Mouse (Mus musculus) CD4-positive, CD25-positive, alpha-beta regulatory T cell, adult 2 months (primary cell): ENCODE data around the gene Jpt2.
A peak's percentile ranks its signal among the peaks of the same experiment; 100 is the strongest.

Source experiments
- DNase-seq: peaks from one replicate; pipeline ENCODE4 v3.0.0-alpha.2; 2012; ENCODE audit warnings: low read depth, low spot score

The Jpt2 gene

DNA sequence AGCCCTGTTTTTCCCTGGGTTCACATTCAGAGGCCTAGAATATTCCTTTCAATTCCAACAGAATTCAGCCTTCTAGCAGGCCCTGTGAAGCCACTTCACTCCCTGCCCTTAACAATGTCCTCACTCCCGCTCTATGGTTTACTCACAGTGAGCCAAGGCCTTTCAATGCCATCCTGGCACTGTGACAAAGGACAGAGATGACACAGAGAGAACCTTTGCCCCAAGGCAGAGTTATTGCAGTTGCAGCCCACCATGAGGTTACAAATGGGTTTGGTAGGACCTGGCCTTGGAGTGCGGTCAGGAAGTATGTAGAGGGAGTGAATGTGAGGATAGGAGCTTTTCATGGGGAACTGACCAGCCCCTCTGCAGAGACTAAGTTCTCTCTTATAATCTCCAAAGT is 52.9 kb downstream of the Jpt2 start:
- no peak for DNase-seq

DNA sequence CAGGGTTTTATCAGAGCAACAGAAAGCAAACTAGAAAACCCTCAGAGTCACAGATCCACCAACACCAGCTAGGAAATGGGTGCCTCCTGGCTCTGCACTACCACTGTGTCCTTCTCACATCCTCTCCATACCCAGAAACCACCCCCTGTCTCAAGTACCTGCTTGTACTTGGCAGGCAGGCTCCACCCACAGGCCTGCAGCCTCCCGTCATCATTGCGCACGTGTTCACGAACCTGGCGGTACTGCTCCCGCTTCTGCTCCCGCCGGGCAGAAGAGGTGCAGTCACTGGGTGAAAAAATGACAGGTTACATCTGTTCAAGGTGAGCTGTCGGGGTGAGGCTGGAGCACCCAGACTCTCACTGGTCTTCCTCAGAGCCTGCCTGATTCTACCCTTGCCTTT is 56.7 kb downstream of the Jpt2 start:
- DNase-seq, result no peak

DNA sequence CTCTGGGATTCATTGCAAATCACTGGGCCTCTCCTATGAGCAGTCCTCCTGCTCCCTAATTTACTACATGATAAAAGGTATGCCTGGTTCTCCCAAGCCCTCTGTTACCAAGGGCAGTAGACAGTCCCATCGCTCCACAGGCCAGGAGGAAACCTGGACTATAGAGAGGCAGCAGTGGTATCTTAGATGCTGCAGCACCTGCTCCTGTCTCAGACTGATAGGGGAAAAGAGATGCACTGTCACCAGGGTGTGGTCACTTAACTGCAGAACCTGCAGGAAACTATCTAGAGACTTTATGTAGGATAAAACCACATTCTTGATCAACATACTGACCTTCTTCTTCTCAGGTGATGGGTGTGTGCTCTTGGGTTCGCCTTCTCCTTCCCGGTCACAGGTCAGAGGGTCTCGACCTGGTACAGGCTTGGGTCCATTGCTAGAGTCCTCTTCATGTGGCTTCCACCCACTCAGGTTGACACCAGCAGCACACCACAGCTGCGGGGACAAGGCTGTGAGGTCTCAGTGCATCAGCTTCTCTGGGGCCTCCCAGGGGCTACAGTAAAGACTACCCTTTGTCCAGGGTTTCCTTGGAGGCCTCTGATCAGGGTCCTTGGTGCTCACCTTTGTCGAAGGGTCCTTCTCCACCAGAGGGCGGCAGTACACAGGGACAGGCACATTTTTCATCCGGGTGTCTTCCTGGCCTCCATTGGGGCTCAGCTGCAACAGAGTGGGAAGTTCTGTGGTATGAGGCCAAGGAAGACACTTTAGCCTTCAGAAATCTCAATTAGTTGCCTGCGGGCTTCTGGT is 57.6 kb downstream of the Jpt2 start:
- DNase-seq, result peak; percentile 33

DNA sequence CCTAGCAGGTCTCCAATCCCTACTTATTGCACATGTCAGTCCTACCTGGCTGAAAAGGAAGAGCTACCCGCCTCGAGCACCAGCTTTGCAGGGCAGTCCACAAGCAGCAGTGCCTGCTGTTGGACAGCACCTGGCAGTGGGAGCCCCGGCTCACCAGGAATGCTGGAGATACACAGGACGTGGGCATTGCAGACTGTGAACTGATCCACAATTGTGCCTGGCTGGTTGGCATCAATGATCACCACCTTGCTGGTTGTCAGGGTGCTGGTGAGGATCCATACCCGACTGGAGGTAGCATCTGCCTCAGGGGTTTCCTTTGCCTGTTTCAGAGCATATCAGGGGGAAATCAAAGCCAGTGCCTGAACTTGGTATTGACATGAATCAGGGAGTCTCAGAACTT is 58.4 kb downstream of the Jpt2 start:
- no peak for DNase-seq

DNA sequence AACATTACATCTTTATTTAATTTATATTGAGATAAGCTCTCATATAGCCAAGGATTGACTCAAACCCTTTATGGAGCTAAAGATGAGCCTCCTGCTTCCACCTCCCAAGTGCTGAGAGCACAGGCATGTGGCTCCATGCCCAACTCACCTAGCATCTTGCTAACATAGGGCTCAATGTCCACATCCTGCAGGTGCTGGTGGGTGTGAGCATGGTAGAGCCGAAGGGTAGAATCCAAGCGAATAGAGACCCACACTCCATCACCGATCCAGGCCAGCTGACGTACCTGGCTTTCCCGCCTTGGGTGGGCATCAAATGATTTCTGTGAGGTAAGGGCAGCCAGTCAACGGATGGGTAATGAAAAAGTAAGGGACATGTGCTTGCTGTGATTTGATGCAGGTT is 60.5 kb downstream of the Jpt2 start:
- no peak for DNase-seq

DNA sequence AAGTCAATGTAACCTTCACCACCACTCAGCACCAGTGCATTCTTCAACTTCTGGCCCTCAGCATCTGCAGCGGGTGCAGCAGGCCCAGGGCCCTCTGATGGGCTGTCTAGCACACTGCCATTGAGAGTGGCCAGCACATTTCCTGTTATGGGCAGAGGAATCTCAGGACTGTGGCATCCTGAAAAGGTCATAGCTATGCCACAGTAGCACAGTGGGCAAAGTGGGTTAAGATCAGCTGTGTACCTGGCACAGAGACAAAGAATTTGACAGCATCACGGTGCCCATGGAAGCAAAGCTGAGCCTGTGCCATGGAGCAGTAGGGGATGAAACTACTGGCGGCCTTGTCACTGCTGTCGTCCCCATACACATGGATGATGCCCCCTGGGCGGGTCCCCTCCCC is 61.3 kb downstream of the Jpt2 start:
- DNase-seq, result no peak

DNA sequence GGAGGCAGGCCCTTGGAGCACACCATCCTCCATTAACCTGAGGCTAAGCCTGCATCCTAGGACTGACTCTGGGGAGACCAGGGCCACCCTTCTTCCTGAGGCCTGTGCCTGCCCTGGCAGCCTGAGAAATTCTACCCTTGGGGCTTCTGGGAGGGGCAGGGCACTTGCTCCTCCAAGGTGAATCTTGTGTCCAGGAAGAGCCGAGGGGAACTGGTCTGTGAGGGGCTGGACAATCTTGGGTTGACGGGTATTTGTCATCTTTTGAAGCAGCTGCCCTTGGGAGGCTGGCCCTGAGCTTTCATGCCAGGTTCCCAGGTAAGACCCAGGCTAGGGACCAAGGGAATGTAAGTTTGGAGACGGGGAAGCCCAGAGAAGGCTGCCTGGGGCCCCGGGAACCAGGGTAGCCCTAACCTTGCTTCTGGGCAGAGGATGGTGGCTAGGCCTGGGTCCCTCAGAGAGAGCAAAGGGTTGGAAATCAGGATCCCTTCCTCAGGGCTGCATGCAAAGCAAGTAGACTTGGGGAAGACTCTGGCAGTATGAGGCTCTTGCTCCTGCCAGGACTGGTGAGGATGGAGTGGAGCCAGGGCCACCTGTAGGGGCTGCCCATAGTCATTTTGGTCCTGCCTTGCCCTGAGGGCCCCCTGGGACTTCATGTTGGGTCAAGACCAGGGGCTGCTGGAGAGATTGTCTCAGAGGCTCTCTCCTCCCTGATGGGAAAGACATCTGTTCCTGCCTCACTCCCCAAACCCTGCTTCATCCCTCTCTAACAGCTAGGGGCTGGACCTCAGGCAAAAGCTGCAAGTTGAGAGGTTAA is 62.2 kb downstream of the Jpt2 start:
- DNase-seq, result no peak

DNA sequence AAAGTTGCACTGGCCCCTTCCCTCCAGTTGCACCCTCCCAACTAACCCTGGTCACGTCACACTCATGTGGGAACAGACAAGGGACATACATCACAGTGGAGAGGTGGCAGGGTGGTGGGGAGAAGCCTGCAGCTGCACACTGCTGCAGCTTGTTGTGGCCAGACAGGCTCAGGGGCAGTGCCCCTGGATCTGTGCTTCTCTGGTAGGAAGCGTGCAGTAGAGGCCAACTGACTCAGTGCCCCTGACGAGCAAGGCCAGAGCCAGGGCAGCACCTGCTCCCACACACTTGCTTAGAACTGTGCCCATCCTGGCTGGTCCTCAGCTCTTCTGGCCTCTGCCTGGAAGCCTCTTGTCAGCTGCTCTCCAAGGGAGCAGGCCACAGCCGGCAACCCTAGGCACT is 62.9 kb downstream of the Jpt2 start:
- DNase-seq, result no peak

DNA sequence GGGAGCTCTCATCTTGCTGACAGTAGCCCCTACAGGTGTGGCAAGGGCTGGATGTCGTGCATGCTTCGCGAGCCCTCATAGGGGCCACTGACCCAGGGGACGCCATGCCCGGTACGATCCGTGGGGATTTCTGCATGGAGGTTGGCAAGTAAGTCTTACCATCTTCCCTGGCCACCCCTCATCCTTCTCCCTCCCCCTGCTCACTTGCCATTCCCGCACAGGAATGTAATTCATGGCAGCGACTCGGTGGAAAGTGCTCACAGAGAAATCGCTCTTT is 63.6 kb downstream of the Jpt2 start:
- no peak for DNase-seq

DNA sequence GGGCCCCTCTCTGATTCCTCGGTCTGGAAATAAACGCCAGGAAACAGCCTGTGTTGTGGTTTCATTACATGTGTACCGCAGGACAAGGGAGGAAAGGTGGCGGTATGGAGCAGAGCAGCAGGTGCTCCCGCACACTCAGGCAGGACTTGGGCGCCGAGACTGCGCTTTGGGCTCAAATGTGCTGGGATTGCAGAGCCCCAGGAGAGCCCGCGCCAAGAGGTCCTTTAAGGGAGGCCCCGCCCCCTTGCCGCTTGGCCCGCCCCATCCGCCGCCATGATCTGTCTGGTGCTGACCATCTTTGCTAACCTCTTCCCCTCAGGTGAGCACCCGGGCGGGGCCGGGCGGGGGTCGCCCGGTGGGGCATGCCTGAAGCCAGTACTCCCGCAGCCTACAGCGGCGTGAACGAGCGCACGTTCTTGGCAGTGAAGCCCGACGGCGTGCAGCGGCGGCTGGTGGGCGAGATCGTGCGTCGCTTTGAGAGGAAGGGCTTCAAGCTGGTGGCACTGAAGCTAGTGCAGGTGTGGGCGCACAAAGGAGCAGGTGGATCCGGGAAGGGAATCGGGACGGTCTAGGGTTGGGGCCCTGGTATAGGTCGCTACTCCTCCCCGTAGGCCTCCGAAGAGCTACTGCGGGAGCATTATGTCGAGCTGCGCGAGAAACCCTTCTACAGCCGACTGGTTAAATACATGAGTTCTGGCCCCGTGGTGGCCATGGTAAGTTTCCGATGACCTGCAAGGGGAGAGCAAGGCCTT is 64.1 kb downstream of the Jpt2 start, which contains the start of gene Nme3:
Gene Nme3, plus strand, starts transcription at position 260 of the 752 bp plus-strand sequence.
- peak; percentile 80 for DNase-seq

DNA sequence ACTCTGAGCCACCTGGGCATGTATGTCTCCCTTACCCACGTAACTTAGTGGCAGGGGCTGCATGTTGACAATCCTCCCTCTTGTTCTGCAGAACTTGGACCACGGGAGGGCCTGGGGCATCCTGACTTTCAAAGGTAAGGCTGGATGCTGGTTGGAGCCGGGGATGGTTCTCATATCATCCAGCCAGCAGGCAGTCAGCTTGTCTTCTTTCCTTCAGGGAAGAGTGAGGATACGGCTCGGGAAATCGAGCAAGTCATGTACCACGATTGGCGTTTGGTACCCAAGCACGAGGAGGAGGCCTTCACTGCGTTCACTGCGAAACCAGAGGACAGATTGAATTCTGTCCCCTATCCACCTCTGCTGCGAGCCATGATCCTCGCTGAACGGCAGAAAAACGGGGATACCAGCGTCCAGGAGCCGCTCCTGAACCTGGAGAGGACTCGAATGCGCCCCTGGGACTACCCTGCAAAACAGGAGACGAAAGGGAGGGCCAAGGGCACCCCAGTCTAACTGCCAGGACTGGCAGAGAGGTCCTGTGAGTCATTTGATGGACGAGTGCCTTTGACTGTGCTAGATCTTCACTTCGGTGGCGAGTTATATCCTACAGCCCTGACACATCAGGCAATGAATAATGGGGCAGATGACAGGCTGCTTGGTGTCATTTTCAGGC is 64.8 kb downstream of the Jpt2 start:
- no peak for DNase-seq

DNA sequence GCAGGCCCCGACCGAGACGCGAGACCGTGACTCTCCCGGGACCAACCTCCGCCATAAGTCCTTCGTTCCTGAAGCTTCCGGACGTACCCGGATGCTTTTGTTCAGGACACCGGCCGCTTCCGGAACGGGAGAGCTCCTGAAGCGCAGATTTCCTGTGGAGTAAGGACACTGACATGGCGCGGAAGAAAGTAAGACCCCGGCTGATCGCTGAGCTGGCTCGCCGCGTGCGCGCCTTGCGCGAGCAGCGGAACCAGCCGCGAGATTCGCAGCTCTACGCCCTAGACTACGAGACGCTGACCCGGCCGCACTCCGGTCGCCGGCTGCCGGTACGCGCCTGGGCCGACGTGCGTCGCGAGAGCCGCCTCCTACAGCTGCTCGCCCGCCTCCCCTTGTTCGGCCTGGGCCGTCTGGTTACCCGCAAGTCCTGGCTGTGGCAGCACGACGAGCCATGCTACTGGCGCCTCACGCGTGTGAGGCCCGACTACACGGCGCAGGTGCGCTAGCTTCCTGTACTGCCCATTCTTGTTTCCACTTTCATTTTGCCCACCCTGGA is 65.4 kb downstream of the Jpt2 start, which contains the start of the genes Eme2 and Mrps34:
Gene Eme2, minus strand, starts transcription at position 93 of the 553 bp plus-strand sequence.
Gene Mrps34, plus strand, starts transcription at position 122 of the 553 bp plus-strand sequence.
- peak; percentile 85 for DNase-seq

DNA sequence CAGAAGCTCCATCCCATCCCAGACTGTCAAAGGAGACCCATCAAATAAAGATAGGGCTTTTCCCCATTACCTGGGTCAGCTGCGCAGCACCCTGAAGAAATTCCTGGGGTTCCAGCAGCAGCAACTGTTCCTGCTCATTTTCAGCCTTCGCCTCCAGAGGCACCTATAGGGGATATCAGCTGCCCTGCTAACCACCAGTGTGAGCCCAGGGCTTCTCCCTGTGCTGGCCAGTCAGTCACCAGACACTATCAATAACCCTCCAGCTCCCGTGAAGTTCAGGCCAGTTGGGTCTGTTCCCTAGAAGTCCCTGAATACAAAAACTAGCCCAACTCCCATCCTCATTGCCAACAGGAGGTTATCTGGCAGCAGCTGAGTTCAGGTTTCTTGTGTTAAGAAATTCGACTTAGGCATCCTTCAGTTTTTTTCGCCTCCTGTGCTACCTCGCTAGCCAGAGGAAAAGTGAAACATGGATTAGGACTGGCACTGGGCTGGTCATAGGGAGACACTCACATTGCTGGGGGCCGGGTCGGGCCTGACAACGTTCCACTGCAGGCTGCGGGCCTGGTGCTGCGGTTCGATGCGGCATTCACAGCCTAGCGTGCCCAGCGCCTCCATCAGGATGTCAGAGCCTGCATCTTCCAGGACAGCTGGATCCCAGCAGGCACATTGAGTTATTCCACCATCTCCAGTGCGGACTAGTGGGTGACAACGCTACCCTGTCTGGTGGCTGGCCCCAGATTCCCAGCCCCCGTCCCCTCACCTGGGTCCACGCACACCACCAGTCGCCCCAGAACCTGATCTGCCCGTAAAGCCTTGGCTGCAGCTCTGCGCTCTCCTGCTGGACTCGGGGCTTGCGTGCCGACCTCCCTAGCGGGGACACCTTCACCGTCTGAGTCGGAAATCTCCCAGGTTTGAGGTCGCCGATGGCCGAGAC is 66.2 kb downstream of the Jpt2 start:
- no peak for DNase-seq

DNA sequence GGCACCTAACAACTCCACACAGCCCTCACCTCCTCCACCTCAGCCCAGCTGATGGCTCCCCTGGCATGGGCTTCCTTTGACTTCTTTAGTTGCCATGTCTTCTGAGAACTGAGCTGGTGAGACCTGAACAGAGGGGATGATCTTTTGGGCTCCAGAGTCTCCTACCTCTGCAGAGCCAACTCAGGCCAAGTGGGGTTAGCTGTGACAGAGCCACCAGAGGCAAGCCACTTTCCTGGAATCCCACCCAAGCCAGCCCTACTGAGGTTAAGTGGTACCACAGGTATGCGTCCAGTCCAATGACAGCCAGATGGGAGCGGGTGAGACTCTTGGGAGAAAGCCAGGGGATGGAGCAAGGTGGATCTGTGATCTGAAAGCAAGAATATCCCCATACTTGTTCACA is 67.2 kb downstream of the Jpt2 start:
- DNase-seq, result no peak

DNA sequence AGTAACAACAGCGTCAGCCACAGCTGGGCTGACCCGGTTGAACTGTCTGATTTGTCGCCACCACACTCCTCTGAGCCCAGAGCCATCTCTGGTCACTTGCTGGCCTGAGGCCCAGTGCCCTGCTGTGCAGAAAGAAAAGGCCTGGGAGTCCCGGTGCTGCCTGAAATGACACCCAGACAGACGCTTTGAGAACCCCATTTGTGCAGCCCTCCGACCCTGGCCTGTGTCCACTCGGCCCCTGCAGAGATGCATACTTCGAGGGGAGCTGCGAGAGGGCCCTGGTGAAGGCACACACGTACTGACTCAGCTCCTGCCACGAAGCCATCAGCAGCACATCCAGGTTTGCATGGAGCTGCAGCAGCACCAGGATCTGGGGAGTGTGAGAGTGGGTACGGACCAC is 67.7 kb downstream of the Jpt2 start:
- no peak for DNase-seq

DNA sequence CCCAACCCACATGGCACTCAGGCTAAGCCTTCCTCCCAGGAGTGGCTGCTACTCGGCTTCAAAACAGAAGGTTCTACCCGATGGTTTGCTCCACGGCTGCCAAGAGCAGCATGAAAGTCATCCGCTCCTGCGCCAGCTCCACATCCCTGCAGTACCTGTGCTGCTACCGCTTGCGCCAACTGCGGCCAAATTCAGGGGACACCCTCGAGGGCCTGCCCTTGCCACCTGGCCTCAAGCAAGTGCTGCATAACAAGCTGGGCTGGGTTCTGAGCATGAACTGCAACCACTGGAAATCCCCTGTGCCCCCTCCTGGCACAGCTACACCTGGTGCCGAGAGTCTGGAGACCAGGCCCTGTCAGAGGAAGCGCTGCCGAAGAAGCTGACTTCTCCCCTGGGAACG is 69.2 kb downstream of the Jpt2 start:
- DNase-seq, result no peak

DNA sequence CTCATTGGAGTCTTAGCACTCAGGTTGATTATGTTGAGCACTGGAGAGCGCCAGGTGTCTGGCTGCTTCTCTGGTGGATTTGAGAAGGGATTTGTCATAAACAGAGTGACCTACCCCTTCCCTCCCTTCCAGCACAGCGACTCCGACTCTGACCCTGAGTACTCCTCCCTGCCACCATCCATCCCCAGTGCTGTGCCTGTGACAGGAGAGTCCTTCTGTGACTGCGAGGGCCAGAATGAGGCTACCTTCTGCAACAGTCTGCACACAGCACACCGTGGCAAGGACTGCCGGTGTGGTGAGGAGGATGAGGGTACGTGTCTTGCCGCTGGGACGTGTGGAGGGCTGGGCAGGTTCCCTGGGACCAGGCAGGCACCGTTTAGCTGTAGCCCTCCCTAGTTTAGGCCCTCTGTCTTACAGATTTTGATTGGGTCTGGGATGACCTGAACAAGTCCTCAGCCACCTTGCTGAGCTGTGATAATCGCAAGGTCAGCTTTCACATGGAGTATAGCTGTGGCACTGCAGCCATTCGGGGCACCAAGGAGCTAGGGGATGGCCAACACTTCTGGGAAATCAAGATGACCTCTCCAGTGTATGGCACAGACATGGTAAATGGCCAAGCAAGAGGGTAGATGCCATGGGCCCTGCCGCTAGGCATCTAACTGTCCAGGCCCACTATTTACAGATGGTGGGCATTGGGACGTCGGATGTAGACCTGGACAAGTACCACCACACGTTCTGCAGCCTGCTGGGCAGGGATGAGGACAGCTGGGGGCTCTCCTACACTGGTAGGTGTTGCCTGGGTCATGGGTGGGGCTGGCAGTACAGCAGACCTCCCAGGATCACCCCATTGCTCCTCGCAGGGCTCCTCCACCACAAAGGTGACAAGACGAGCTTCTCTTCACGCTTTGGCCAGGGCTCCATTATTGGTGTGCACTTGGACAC is 70.1 kb downstream of the Jpt2 start:
- no peak for DNase-seq

DNA sequence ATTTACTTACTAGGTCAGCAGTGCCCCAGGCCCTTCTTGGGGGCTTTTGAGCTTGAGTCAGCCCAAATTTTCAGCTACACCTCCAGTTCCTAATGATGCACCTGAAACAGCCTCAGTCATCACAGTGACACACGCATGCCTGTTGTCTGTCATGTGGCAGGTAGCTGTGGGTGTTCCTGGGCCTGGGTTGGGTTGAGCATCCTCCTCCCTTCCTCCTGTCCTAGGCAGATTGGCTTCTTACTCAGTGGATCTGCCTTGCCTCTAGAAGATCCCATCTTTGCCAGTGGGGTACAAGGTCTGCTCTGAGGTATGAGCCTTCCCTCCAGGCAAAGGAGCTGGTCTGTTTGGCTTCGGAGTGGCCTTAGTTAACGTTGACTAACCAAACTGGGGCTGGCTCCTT is 71.6 kb downstream of the Jpt2 start:
- DNase-seq, result no peak
